Mouse (Mus musculus) limb, embryonic 14.5 days (tissue): ENCODE measurements around the gene Insl6. TPM values are rescaled to one million over a fixed set of nuclear protein-coding genes. Genes with fewer than 3 reads are reported as not detected.

Source experiments
- ATAC-seq: fragments of 200-750 bp; cut with Nextera tagmentation; 2 replicates; pipeline ENCODE4 v1.8.0; 2017; ENCODE audit warnings: low read depth, moderate number of reproducible peaks, moderate TSS enrichment; ENCODE audit not compliant: low FRiP score
- DNase-seq: peaks from one replicate; pipeline ENCODE4 v3.0.0-alpha.2; 2015; ENCODE audit warnings: low spot score
- H3K27ac ChIP-seq: fragments of 300-500 bp; sonication (generic); replicated peaks from 2 replicates; pipeline ENCODE4 v1.5.1; 2014; ENCODE audit warnings: low read depth, mild to moderate bottlenecking, low read length, moderate library complexity, mixed read lengths
- H3K27me3 ChIP-seq: fragments of 300-500 bp; sonication (generic); 2 replicates; pipeline ENCODE4 v1.6.1; 2014; ENCODE audit warnings: low read length, mixed read lengths; ENCODE audit not compliant: control insufficient read depth, insufficient read depth
- H3K36me3 ChIP-seq: fragments of 300-500 bp; sonication (generic); 2 replicates; pipeline ENCODE4 v1.6.1; 2014; ENCODE audit warnings: mild to moderate bottlenecking, low read length, moderate library complexity, mixed read lengths; ENCODE audit not compliant: control insufficient read depth, insufficient read depth
- H3K4me1 ChIP-seq: fragments of 300-500 bp; sonication (generic); 2 replicates; pipeline ENCODE4 v1.6.1; 2014; ENCODE audit warnings: antibody characterized with exemption, low read length, mixed read lengths; ENCODE audit not compliant: control insufficient read depth, insufficient read depth
- H3K4me2 ChIP-seq: fragments of 300-500 bp; sonication (generic); replicated peaks from 2 replicates; pipeline ENCODE4 v1.6.1; 2014; ENCODE audit warnings: low read depth, mild to moderate bottlenecking, low read length, moderate library complexity; ENCODE audit not compliant: severe bottlenecking
- H3K4me3 ChIP-seq: fragments of 300-500 bp; sonication (generic); replicated peaks from 2 replicates; pipeline ENCODE4 v1.5.1; 2014; ENCODE audit warnings: low read length
- H3K9ac ChIP-seq: fragments of 300-500 bp; sonication (generic); 2 replicates; pipeline ENCODE4 v1.6.1; 2014; ENCODE audit warnings: mild to moderate bottlenecking, low read depth, low read length, moderate library complexity; ENCODE audit not compliant: severe bottlenecking
- H3K9me3 ChIP-seq: fragments of 300-500 bp; sonication (generic); 2 replicates; pipeline ENCODE4 v1.6.1; 2016; ENCODE audit warnings: low read length; ENCODE audit not compliant: control insufficient read depth
- POLR2A ChIP-seq: fragments of 200-500 bp; IDR thresholded peaks from 2 replicates; pipeline ENCODE4 v1.8.0; 2012; ENCODE audit warnings: inconsistent platforms, mild to moderate bottlenecking, moderate library complexity, borderline replicate concordance; ENCODE audit not compliant: insufficient read depth, insufficient read length; ENCODE audit errors: extremely low read depth
- WGBS: fragments of 180-500 bp; shearing (Covaris S2); extraction: QIAGEN DNeasy Blood & Tissue Kit; methylation state at CpG from one replicate; pipeline ENCODE4 v1.1.7; 2014; 5-methylcytosine and 5-hydroxymethylcytosine counted together
- polyA plus RNA-seq, 2 experiments: library from polyadenylated mRNA; depleted of rRNA in 1 of 2; stranded (reverse) in 1 of 2; unstranded in 1 of 2; fragments of >200 nt; fragmentation: Nextera tagmentation in 1 of 2; extraction: Ambion mirVana in 1 of 2; gene quantifications; 2 replicates each; pipeline versions ENCODE4 v1.2.1 to v1.2.3; 2012 to 2014

The Insl6 gene
- polyA plus RNA-seq, 2 experiments: 3.0 to 6.7 TPM

DNA sequence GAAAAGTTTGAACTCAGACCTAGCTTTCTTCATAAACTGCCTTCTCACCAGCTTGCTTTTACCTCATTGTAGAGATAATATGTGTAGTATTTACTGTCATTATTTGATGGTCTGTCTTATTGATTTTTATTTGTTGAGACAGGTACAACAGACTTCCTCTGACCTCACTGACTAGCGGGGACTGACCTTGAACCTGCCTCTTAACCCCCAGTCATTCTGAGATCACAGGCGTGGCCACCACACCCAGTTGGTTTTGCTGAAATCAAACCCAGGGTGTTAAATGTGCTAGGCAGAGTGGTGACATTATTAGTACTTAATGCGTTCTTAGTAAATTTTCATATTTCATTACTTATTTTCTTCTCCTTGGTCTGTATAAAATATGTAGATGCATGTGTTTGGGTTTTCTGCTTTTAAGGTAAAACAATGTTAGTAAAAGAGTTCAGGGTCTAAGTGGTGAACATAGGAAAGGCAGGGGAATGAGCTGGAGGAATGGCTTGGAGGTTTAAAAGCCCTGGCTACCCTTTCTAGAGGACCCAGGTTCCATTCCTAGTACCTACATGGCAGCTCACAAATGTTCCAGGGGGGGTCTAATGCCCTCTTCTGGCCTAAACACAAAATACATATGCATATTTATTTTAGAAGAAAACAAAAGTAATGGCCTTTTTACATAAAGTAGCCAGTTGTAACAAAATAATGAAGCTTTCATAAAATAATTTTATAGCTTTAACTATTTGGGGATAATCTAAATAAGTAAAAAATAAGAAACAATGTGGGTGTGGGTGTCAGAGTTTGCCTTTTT, 52.9 kb downstream of the Insl6 start:
- ATAC-seq (no peak), DNase-seq (no peak)
- Histone ChIP-seq H3K9me3 (no peaks in the 10 kb centered on the region), H3K4me2 (no peak overlapping the region), H3K36me3 (peaks cover 16% of the 10 kb centered on the region; the same call in 1 of the 2 replicates), H3K9ac (no peak overlapping the region), H3K27me3 (no peaks in the 10 kb centered on the region), H3K4me3 (no peak overlapping the region), H3K27ac (no peak overlapping the region), H3K4me1 (no peaks in the 10 kb centered on the region)
- TF ChIP-seq POLR2A: no peak
- 90% methylated on average over 3 of the region's 3 CpGs for WGBS

Other genes starting within 250 kb of the Insl6 start
- gene Rcl1, start 224.0 kb downstream of the Insl6 start, polyA plus RNA-seq (2012; rRNA removed): 28.2 and 30.9 TPM in 2 replicates
- gene Rcl1, start 224.0 kb downstream of the Insl6 start, polyA plus RNA-seq (2014; fragmentation: Nextera tagmentation; extraction: Ambion mirVana): 47.4 and 48.6 TPM in 2 replicates
- gene Jak2, start 73.5 kb downstream of the Insl6 start, polyA plus RNA-seq (2012; rRNA removed): 13.1 and 15.7 TPM in 2 replicates
- gene Jak2, start 73.5 kb downstream of the Insl6 start, polyA plus RNA-seq (2014; fragmentation: Nextera tagmentation; extraction: Ambion mirVana): 15.2 and 16.4 TPM in 2 replicates
- 0.19 and 0.41 TPM in 2 replicates for gene Rln1, start 9.3 kb upstream of the Insl6 start, polyA plus RNA-seq (2012; rRNA removed)
- 0.68 TPM in 1 of 2 replicates, not detected in the other for gene Rln1, start 9.3 kb upstream of the Insl6 start, polyA plus RNA-seq (2014; fragmentation: Nextera tagmentation; extraction: Ambion mirVana)
- 36.7 and 47.5 TPM in 2 replicates for gene Plgrkt, start 42.0 kb upstream of the Insl6 start, polyA plus RNA-seq (2012; rRNA removed)
- 64.6 and 65.8 TPM in 2 replicates for gene Plgrkt, start 42.0 kb upstream of the Insl6 start, polyA plus RNA-seq (2014; fragmentation: Nextera tagmentation; extraction: Ambion mirVana)
- 0.47 and 0.77 TPM in 2 replicates for gene Cd274, start 42.1 kb upstream of the Insl6 start, polyA plus RNA-seq (2012; rRNA removed)
- 0.10 and 0.21 TPM in 2 replicates for gene Cd274, start 42.1 kb upstream of the Insl6 start, polyA plus RNA-seq (2014; fragmentation: Nextera tagmentation; extraction: Ambion mirVana)
- gene Pdcd1lg2, start 85.6 kb upstream of the Insl6 start, polyA plus RNA-seq (2012; rRNA removed): not detected in 2 replicates
- gene Pdcd1lg2, start 85.6 kb upstream of the Insl6 start, polyA plus RNA-seq (2014; fragmentation: Nextera tagmentation; extraction: Ambion mirVana): not detected in 2 replicates
- gene Ric1, start 196.9 kb upstream of the Insl6 start, polyA plus RNA-seq (2012; rRNA removed): 31.4 and 35.7 TPM in 2 replicates
- 22.7 and 27.8 TPM in 2 replicates for gene Ric1, start 196.9 kb upstream of the Insl6 start, polyA plus RNA-seq (2014; fragmentation: Nextera tagmentation; extraction: Ambion mirVana)